Mouse (Mus musculus) liver, embryonic 15.5 days (tissue): ENCODE data around the gene Setdb2. TPM values are rescaled to one million over a fixed set of nuclear protein-coding genes. Genes with fewer than 3 reads are reported as not detected.
"Not testable (repeated sequence)": the region's sequence is repeated elsewhere in the genome, so short reads cannot be mapped to it uniquely, and the experiment has no call there.

Experiments
- ATAC-seq: fragments of 200-750 bp; cut with Nextera tagmentation; 2 replicates; pipeline ENCODE4 v1.8.0; 2017; ENCODE audit warnings: moderate number of reproducible peaks, mild to moderate bottlenecking, moderate library complexity; ENCODE audit not compliant: insufficient read depth
- H3K27ac ChIP-seq: fragments of 300-500 bp; sonication (generic); replicated peaks from 2 replicates; pipeline ENCODE4 v1.5.1; 2015; ENCODE audit warnings: mild to moderate bottlenecking, inconsistent platforms
- H3K27me3 ChIP-seq: fragments of 300-500 bp; sonication (generic); 2 replicates; pipeline ENCODE4 v1.6.1; 2015; ENCODE audit warnings: mild to moderate bottlenecking, inconsistent platforms
- H3K36me3 ChIP-seq: fragments of 300-500 bp; sonication (generic); replicated peaks from 2 replicates; pipeline ENCODE4 v1.6.1; 2015; ENCODE audit warnings: moderate library complexity, mild to moderate bottlenecking, inconsistent platforms
- H3K4me1 ChIP-seq: fragments of 300-500 bp; sonication (generic); replicated peaks from 2 replicates; pipeline ENCODE4 v1.6.1; 2015; ENCODE audit warnings: inconsistent platforms
- H3K4me2 ChIP-seq: fragments of 300-500 bp; sonication (generic); 2 replicates; pipeline ENCODE4 v1.6.1; 2015; ENCODE audit warnings: moderate library complexity, mild to moderate bottlenecking, inconsistent platforms
- H3K4me3 ChIP-seq: fragments of 300-500 bp; sonication (generic); replicated peaks from 2 replicates; pipeline ENCODE4 v1.5.1; 2015; ENCODE audit warnings: mild to moderate bottlenecking, inconsistent platforms
- H3K9ac ChIP-seq: fragments of 300-500 bp; sonication (generic); 2 replicates; pipeline ENCODE4 v1.6.1; 2015; ENCODE audit warnings: moderate library complexity, mild to moderate bottlenecking, inconsistent platforms
- H3K9me3 ChIP-seq: fragments of 300-500 bp; sonication (generic); replicated peaks from 2 replicates; pipeline ENCODE4 v1.6.1; 2016; ENCODE audit warnings: inconsistent platforms
- WGBS: fragments of 180-500 bp; shearing (Covaris S2); methylation state at CpG from one replicate; pipeline ENCODE4 v1.1.7; 2015; ENCODE audit warnings: mixed read lengths; ENCODE audit not compliant: insufficient replicate concordance; 5-methylcytosine and 5-hydroxymethylcytosine counted together
- polyA plus RNA-seq: library from polyadenylated mRNA; unstranded; fragments of >200 nt; fragmentation: Nextera tagmentation; extraction: Ambion mirVana; gene quantifications from 2 replicates; pipeline ENCODE4 v1.2.1, GENCODE M21; 2015

The Setdb2 gene
- polyA plus RNA-seq, 1 experiment from 2014 or later: 7.1 TPM

- Histone ChIP-seq H3K4me1 (peaks cover 20% of the 10 kb centered on the region), H3K4me2 (no peak overlapping the region), H3K9me3 (no peaks in the 10 kb centered on the region), H3K4me3 (no peak overlapping the region), H3K27me3 (no peaks in the 10 kb centered on the region), H3K27ac (no peak overlapping the region), H3K9ac (no peak overlapping the region), H3K36me3 (0 out of 2 replicates have a peak, but pooled peaks cover 2% of the 10 kb centered on the region)
- WGBS: 81% methylated on average over 3 of the region's 3 CpGs
- no peak for ATAC-seq
Measured at GRCm38 (mm10) chr14:59437398-59437797, 3.3 kb downstream of the Setdb2 start.

- Histone ChIP-seq H3K27ac (no peak overlapping the region), H3K4me1 (peaks cover 18% of the 10 kb centered on the region), H3K9me3 (no peaks in the 10 kb centered on the region), H3K4me2 (no peak overlapping the region), H3K36me3 (0 out of 2 replicates have a peak, but pooled peaks cover 2% of the 10 kb centered on the region), H3K27me3 (no peaks in the 10 kb centered on the region), H3K4me3 (no peak overlapping the region), H3K9ac (no peak overlapping the region)
- no peak for ATAC-seq
Measured at GRCm38 (mm10) chr14:59435206-59435605, 5.5 kb downstream of the Setdb2 start.

GRCm38 (mm10) chr14:59433902-59434301 is 6.8 kb downstream of the Setdb2 start:
- ATAC-seq: no peak
- peaks cover 8% of the 10 kb centered on the region for H3K36me3 ChIP-seq
- no peak overlapping the region for H3K27ac ChIP-seq
- H3K4me3 ChIP-seq: no peak overlapping the region
- no peak overlapping the region for H3K4me2 ChIP-seq
- WGBS: 32% methylated on average over 2 of the region's 2 CpGs
- no peak overlapping the region for H3K9ac ChIP-seq
- H3K4me1 ChIP-seq: peaks cover 10% of the 10 kb centered on the region
- H3K9me3 ChIP-seq: no peaks in the 10 kb centered on the region
- no peaks in the 10 kb centered on the region for H3K27me3 ChIP-seq

GRCm38 (mm10) chr14:59430556-59430955 is 10.1 kb downstream of the Setdb2 start:
- Histone ChIP-seq H3K36me3 (peaks cover 17% of the 10 kb centered on the region), H3K27ac (no peak overlapping the region), H3K9me3 (no peaks in the 10 kb centered on the region), H3K4me3 (no peak overlapping the region), H3K9ac (no peak overlapping the region), H3K4me1 (peaks cover 8% of the 10 kb centered on the region; the same call in 1 of the 2 replicates), H3K27me3 (no peaks in the 10 kb centered on the region), H3K4me2 (no peak overlapping the region)
- 77% methylated on average over 1 of the region's 1 CpGs for WGBS
- no peak for ATAC-seq

GRCm38 (mm10) chr14:59422912-59423663 is 17.6 kb downstream of the Setdb2 start:
- Histone ChIP-seq H3K9ac (no peak overlapping the region), H3K27ac (no peak overlapping the region)

GRCm38 (mm10) chr14:59418171-59418570 is 22.5 kb downstream of the Setdb2 start:
- WGBS: 73% methylated on average over 4 of the region's 4 CpGs
- Histone ChIP-seq H3K27me3 (no peaks in the 10 kb centered on the region), H3K27ac (no peak overlapping the region), H3K36me3 (peaks cover 46% of the 10 kb centered on the region), H3K4me3 (no peak overlapping the region), H3K9ac (no peak overlapping the region), H3K4me2 (no peak overlapping the region), H3K4me1 (no peaks in the 10 kb centered on the region), H3K9me3 (no peaks in the 10 kb centered on the region)
- no peak for ATAC-seq

More at GRCm38 (mm10) chr14:59422912-59423663, 17.6 kb downstream of the Setdb2 start:
- 71% methylated on average over 11 of the region's 11 CpGs for WGBS
- Histone ChIP-seq H3K4me1 (0 out of 2 replicates have a peak, but pooled peaks cover 3% of the 10 kb centered on the region), H3K4me2 (no peak overlapping the region), H3K9me3 (no peaks in the 10 kb centered on the region), H3K27me3 (no peaks in the 10 kb centered on the region), H3K4me3 (no peak overlapping the region), H3K36me3 (peaks cover 18% of the 10 kb centered on the region)
- ATAC-seq: no peak

GRCm38 (mm10) chr14:59414979-59415378 is 25.7 kb downstream of the Setdb2 start:
- H3K27me3 ChIP-seq, H3K4me3 ChIP-seq, H3K9ac ChIP-seq, H3K27ac ChIP-seq, H3K4me1 ChIP-seq, H3K9me3 ChIP-seq, ATAC-seq, H3K4me2 ChIP-seq: not testable (repeated sequence)
- H3K36me3 ChIP-seq: peaks cover 57% of the 10 kb centered on the region
- WGBS: 78% methylated on average over 2 of the region's 2 CpGs

GRCm38 (mm10) chr14:59396999-59397398 is 43.7 kb downstream of the Setdb2 start:
- no peak overlapping the region for H3K9ac ChIP-seq
- no peak overlapping the region for H3K27ac ChIP-seq
- 29% methylated on average over 2 of the region's 2 CpGs for WGBS
- H3K27me3 ChIP-seq: no peaks in the 10 kb centered on the region
- H3K4me1 ChIP-seq: no peaks in the 10 kb centered on the region
- H3K4me3 ChIP-seq: no peak overlapping the region
- 0 out of 2 replicates have a peak, but pooled peaks cover 11% of the 10 kb centered on the region for H3K36me3 ChIP-seq
- H3K4me2 ChIP-seq: no peak overlapping the region
- no peaks in the 10 kb centered on the region for H3K9me3 ChIP-seq
- ATAC-seq: no peak

GRCm38 (mm10) chr14:59395281-59395680 is 45.4 kb downstream of the Setdb2 start, which contains the start of gene Phf11c:
TSS of gene Phf11c (minus strand) at chr14:59395381.
- no peak within 1 kb of the TSS for H3K4me2 ChIP-seq
- H3K4me3 ChIP-seq: no peak within 1 kb of the TSS
- H3K4me1 ChIP-seq: no peaks in the 10 kb centered on the region
- H3K27me3 ChIP-seq: no peaks in the 10 kb centered on the region
- H3K36me3 ChIP-seq: 0 out of 2 replicates have a peak, but pooled peaks cover 5% of the 10 kb centered on the region
- ATAC-seq: no peak
- no peak within 1 kb of the TSS for H3K27ac ChIP-seq
- no peak within 1 kb of the TSS for H3K9ac ChIP-seq
- 69% methylated on average over 3 of the region's 3 CpGs for WGBS
- no peaks in the 10 kb centered on the region for H3K9me3 ChIP-seq

- WGBS: 77% methylated on average over 4 of the region's 4 CpGs
Measured at GRCm38 (mm10) chr14:59390181-59390580, 50.5 kb downstream of the Setdb2 start.

GRCm38 (mm10) chr14:59389532-59389931 is 51.2 kb downstream of the Setdb2 start:
- no peaks in the 10 kb centered on the region for H3K9me3 ChIP-seq
- H3K9ac ChIP-seq: no peak overlapping the region
- H3K4me3 ChIP-seq: no peak overlapping the region
- H3K36me3 ChIP-seq: no peaks in the 10 kb centered on the region
- no peak overlapping the region for H3K4me2 ChIP-seq
- no peak overlapping the region for H3K27ac ChIP-seq
- no peaks in the 10 kb centered on the region for H3K27me3 ChIP-seq
- no peak for ATAC-seq
- no peaks in the 10 kb centered on the region for H3K4me1 ChIP-seq
- WGBS: 39% methylated on average over 1 of the region's 1 CpGs

More at GRCm38 (mm10) chr14:59390181-59390580, 50.5 kb downstream of the Setdb2 start:
- H3K9me3 ChIP-seq, H3K4me2 ChIP-seq, H3K27ac ChIP-seq, H3K27me3 ChIP-seq, H3K4me1 ChIP-seq, ATAC-seq, H3K4me3 ChIP-seq, H3K36me3 ChIP-seq, H3K9ac ChIP-seq: not testable (repeated sequence)
